Mouse (Mus musculus) bone marrow macrophage, adult 2 months (primary cell): ENCODE measurements around the gene Prss43.

Experiments used
- CTCF ChIP-seq: IDR thresholded peaks from 2 replicates; pipeline ENCODE4 v1.5.1; 2012; ENCODE audit warnings: low read depth, mild to moderate bottlenecking, low read length, moderate library complexity
- POLR2A ChIP-seq: IDR thresholded peaks from 2 replicates; pipeline ENCODE4 v1.6.1; 2012; ENCODE audit warnings: mild to moderate bottlenecking, low read depth, low read length, borderline replicate concordance

DNA sequence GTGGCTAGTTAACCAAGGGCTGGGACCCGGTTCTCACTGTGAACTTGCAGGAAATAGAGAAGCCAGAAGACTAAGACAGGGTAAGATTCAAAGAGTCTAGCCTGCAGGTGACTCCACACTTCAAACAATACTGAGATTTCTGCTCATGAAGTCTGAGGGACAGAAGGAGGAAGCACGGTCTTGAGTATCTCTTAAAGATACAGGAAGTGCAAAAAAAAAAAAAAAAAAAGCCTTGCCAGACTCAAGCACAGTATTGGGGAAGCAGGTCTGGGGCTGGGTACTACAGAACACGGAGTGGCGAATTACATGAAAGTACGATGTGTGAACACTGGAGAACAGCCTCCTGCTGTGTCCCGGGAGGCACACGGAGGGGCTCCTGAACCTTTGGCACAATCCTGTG lies 658 bp upstream of the Prss43 start:
- no peak for TF ChIP-seq POLR2A
- no peak for TF ChIP-seq CTCF
